Mouse (Mus musculus) kidney, embryonic 15.5 days (tissue): ENCODE measurements around the gene Wasf3. TPM values are rescaled to one million over a fixed set of nuclear protein-coding genes. Genes with fewer than 3 reads are reported as not detected.

Experiments
- ATAC-seq: fragments of 200-750 bp; cut with Nextera tagmentation; replicated peaks from 2 replicates; pipeline ENCODE4 v1.8.0; 2017; ENCODE audit warnings: moderate TSS enrichment; ENCODE audit not compliant: low FRiP score
- H3K27ac ChIP-seq: fragments of 300-500 bp; sonication (generic); 2 replicates; pipeline ENCODE4 v1.5.1; 2015; ENCODE audit warnings: mild to moderate bottlenecking, inconsistent platforms
- H3K27me3 ChIP-seq: fragments of 300-500 bp; sonication (generic); 2 replicates; pipeline ENCODE4 v1.6.1; 2015; ENCODE audit warnings: inconsistent platforms
- H3K36me3 ChIP-seq: fragments of 300-500 bp; sonication (generic); 2 replicates; pipeline ENCODE4 v1.6.1; 2015; ENCODE audit warnings: inconsistent platforms
- H3K4me1 ChIP-seq: fragments of 300-500 bp; sonication (generic); 2 replicates; pipeline ENCODE4 v1.6.1; 2015; ENCODE audit warnings: inconsistent platforms
- H3K4me2 ChIP-seq: fragments of 300-500 bp; sonication (generic); 2 replicates; pipeline ENCODE4 v1.6.1; 2015; ENCODE audit warnings: moderate library complexity, mild to moderate bottlenecking, inconsistent platforms
- H3K4me3 ChIP-seq: fragments of 300-500 bp; sonication (generic); replicated peaks from 2 replicates; pipeline ENCODE4 v1.5.1; 2015; ENCODE audit warnings: mild to moderate bottlenecking, inconsistent platforms
- H3K9ac ChIP-seq: fragments of 300-500 bp; sonication (generic); 2 replicates; pipeline ENCODE4 v1.6.1; 2015; ENCODE audit warnings: mild to moderate bottlenecking, inconsistent platforms
- H3K9me3 ChIP-seq: fragments of 300-500 bp; sonication (generic); replicated peaks from 2 replicates; pipeline ENCODE4 v1.6.1; 2016; ENCODE audit warnings: inconsistent platforms
- WGBS: fragments of 180-500 bp; shearing (Covaris S2); methylation state at CpG from one replicate; pipeline ENCODE4 v1.1.7; 2015; ENCODE audit warnings: mixed read lengths; 5-methylcytosine and 5-hydroxymethylcytosine counted together
- polyA plus RNA-seq: library from polyadenylated mRNA; unstranded; fragments of >200 nt; fragmentation: Nextera tagmentation; extraction: Ambion mirVana; gene quantifications from 2 replicates; pipeline ENCODE4 v1.2.1, GENCODE M21; 2015

The Wasf3 gene
- polyA plus RNA-seq, 1 experiment from 2014 or later, result 3.3 TPM

- no peaks in the 10 kb centered on the region for H3K36me3 ChIP-seq
- no peak overlapping the region for H3K4me3 ChIP-seq
- 74% methylated on average over 8 of the region's 8 CpGs for WGBS
- no peak overlapping the region for H3K9ac ChIP-seq
- H3K27ac ChIP-seq, result no peak overlapping the region
- H3K9me3 ChIP-seq, result no peaks in the 10 kb centered on the region
- no peaks in the 10 kb centered on the region for H3K4me1 ChIP-seq
- no peaks in the 10 kb centered on the region for H3K27me3 ChIP-seq
- no peak for ATAC-seq
- H3K4me2 ChIP-seq, result no peak overlapping the region
Observed at GRCm38 (mm10) chr5:146424711-146425326, 40.0 kb downstream of the Wasf3 start.

DNA sequence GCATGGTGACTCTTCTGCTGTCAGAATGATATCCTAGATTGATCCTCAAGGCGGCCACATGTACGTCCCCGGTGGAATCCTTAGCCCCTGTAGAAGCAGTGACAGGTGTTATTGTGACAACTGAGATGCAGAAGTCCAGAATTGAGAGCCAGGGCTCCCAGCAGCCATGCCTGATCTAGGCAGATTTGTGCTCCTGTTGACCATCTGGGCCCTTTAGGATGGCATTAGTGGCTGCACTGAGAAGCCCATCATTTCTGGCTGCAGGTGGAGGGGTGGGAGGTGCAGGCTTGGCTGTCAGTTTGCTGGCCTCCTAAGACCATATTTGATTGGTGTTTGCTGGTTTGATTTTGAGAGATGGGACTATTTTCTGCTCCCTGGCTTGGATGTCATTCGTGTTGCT lies 40.9 kb downstream of the Wasf3 start:
- H3K4me3 ChIP-seq, result no peak overlapping the region
- H3K27me3 ChIP-seq, result no peaks in the 10 kb centered on the region
- H3K4me2 ChIP-seq, result no peak overlapping the region
- H3K36me3 ChIP-seq, result no peaks in the 10 kb centered on the region
- no peak for ATAC-seq
- H3K4me1 ChIP-seq, result no peaks in the 10 kb centered on the region
- 92% methylated on average over 4 of the region's 4 CpGs for WGBS
- H3K27ac ChIP-seq, result no peak overlapping the region
- H3K9me3 ChIP-seq, result no peaks in the 10 kb centered on the region
- no peak overlapping the region for H3K9ac ChIP-seq

GRCm38 (mm10) chr5:146428109-146428508 lies 43.3 kb downstream of the Wasf3 start:
- no peak for ATAC-seq
- Histone ChIP-seq H3K4me2 (no peak overlapping the region), H3K4me1 (no peaks in the 10 kb centered on the region), H3K27ac (no peak overlapping the region), H3K4me3 (no peak overlapping the region), H3K36me3 (no peaks in the 10 kb centered on the region), H3K27me3 (no peaks in the 10 kb centered on the region), H3K9ac (no peak overlapping the region), H3K9me3 (no peaks in the 10 kb centered on the region)
- WGBS, result 71% methylated on average over 4 of the region's 4 CpGs

- no peaks in the 10 kb centered on the region for H3K36me3 ChIP-seq
- WGBS, result 77% methylated on average over 3 of the region's 3 CpGs
- no peak overlapping the region for H3K4me2 ChIP-seq
- H3K9ac ChIP-seq, result no peak overlapping the region
- H3K27me3 ChIP-seq, result no peaks in the 10 kb centered on the region
- H3K9me3 ChIP-seq, result no peaks in the 10 kb centered on the region
- no peak for ATAC-seq
- no peaks in the 10 kb centered on the region for H3K4me1 ChIP-seq
- no peak overlapping the region for H3K27ac ChIP-seq
- no peak overlapping the region for H3K4me3 ChIP-seq
Observed at GRCm38 (mm10) chr5:146431821-146432220, 47.0 kb downstream of the Wasf3 start.

DNA sequence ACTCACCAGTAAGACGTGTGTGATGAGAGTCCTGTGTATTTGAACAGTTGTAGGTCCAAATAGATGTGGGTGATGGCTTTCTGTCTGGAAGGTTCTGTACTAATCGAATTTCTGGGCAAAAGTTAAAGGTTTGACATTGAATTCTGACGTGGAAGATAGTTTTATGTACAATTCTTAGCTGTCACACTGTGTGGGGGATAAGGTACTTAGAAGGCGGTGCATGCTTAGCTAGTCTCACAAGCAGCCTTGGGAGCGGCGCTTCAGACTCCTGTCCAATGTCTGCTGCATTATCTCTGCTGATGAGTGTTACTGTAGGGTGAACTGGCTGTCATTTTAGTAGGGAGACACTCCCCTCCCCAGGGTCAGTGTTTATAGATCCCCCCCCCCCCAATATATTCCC lies 47.7 kb downstream of the Wasf3 start:
- no peak for ATAC-seq
- Histone ChIP-seq H3K27ac (no peak overlapping the region), H3K9ac (no peak overlapping the region), H3K4me3 (no peak overlapping the region), H3K4me2 (no peak overlapping the region), H3K36me3 (no peaks in the 10 kb centered on the region), H3K4me1 (no peaks in the 10 kb centered on the region), H3K9me3 (no peaks in the 10 kb centered on the region), H3K27me3 (no peaks in the 10 kb centered on the region)
- WGBS, result 88% methylated on average over 6 of the region's 6 CpGs

- Histone ChIP-seq H3K27ac (no peak overlapping the region), H3K36me3 (peaks cover 7% of the 10 kb centered on the region; the same call in 1 of the 2 replicates), H3K4me1 (no peaks in the 10 kb centered on the region), H3K4me3 (no peak overlapping the region), H3K9me3 (0 out of 2 replicates have a peak, but pooled peaks cover 2% of the 10 kb centered on the region), H3K27me3 (no peaks in the 10 kb centered on the region), H3K9ac (no peak overlapping the region), H3K4me2 (no peak overlapping the region)
- no peak for ATAC-seq
- WGBS, result 88% methylated on average over 16 of the region's 16 CpGs
Observed at GRCm38 (mm10) chr5:146435316-146435715, 50.5 kb downstream of the Wasf3 start.

DNA sequence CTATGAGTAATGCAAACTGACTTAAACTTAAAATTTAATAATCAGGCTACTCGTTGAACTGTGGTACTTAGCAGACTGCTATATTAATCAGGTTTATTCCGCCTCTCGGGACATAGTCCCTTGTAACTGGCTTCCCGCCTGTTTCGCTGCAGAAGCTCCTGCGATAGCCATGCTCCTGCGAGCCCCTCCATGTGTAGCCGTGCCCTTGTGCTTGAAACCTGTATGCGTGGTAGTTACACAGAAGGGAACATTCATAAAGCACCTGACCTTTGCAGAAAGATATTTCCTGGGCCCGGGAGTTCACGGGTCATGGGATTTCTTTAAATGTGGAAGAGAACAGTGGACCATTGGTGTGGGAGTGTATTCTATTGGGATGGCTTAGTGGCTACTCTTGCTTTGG lies 52.0 kb downstream of the Wasf3 start:
- Histone ChIP-seq H3K4me2 (no peak overlapping the region), H3K36me3 (peaks cover 10% of the 10 kb centered on the region; the same call in 1 of the 2 replicates), H3K9ac (no peak overlapping the region), H3K4me3 (no peak overlapping the region), H3K9me3 (0 out of 2 replicates have a peak, but pooled peaks cover 3% of the 10 kb centered on the region), H3K27ac (no peak overlapping the region), H3K4me1 (no peaks in the 10 kb centered on the region), H3K27me3 (no peaks in the 10 kb centered on the region)
- no peak for ATAC-seq
- WGBS, result 94% methylated on average over 11 of the region's 11 CpGs

DNA sequence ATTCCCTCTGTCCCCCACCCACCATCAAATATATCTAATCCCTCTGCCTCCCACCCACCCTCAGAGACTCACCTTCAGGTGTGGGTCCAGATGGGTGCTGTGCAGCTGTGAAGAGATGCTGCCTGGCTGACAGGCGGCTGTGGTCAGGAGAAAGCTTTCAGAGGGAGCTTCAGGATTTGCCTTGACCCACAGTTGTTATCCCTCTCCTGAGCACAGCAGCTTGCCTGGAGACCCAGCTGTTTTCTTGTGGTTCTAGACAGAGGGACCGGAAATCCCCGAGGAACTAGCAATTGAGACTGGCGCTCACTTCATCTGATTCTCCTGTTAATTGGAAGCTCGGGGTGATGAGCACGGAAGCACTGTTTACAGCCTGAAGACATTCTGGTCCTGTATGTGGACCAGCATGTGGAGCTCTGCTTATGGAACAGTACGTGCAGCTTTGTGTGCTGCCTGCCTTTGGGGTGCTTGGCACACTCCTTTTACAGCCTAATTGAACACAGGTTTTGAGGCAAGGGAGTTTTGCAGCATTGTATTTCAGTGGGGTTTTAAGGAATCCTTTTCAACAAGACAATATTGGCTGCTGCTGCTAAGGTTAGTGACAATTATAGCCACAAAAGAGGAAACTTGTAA lies 54.5 kb downstream of the Wasf3 start:
- Histone ChIP-seq H3K27ac (no peak overlapping the region), H3K27me3 (no peaks in the 10 kb centered on the region), H3K36me3 (peaks cover 10% of the 10 kb centered on the region; the same call in 1 of the 2 replicates), H3K4me2 (no peak overlapping the region), H3K4me1 (no peaks in the 10 kb centered on the region), H3K4me3 (no peak overlapping the region), H3K9ac (no peak overlapping the region), H3K9me3 (0 out of 2 replicates have a peak, but pooled peaks cover 3% of the 10 kb centered on the region)
- ATAC-seq, result no peak
- WGBS, result 95% methylated on average over 7 of the region's 7 CpGs

DNA sequence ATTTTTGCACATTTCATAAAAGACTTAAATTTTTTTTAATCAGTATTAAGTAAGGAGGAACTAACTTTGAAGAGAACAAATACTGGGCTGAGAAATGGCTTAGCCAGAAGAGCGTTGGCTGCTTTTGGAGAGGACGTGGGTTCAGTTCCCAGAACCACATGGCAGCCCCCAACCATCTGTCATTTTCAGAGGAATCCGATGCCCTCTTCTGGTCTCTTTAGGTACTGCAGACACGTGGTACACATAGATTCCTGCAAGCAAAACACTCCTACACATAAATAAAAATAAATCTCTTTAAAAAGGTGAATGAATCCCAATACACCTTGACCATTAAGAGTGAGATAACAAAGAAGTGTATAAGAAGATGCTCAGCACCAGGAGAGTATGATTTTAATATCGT lies 55.5 kb downstream of the Wasf3 start:
- ATAC-seq, result no peak
- Histone ChIP-seq H3K9me3 (0 out of 2 replicates have a peak, but pooled peaks cover 3% of the 10 kb centered on the region), H3K27ac (no peak overlapping the region), H3K9ac (no peak overlapping the region), H3K4me3 (no peak overlapping the region), H3K4me2 (no peak overlapping the region), H3K36me3 (peaks cover 10% of the 10 kb centered on the region; the same call in 1 of the 2 replicates), H3K27me3 (no peaks in the 10 kb centered on the region), H3K4me1 (no peaks in the 10 kb centered on the region)
- WGBS, result 94% methylated on average over 5 of the region's 5 CpGs

- no peak overlapping the region for H3K4me2 ChIP-seq
- peaks cover 10% of the 10 kb centered on the region; the same call in 1 of the 2 replicates for H3K36me3 ChIP-seq
- ATAC-seq, result no peak
- 68% methylated on average over 2 of the region's 2 CpGs for WGBS
- no peak overlapping the region for H3K4me3 ChIP-seq
- no peak overlapping the region for H3K27ac ChIP-seq
- 0 out of 2 replicates have a peak, but pooled peaks cover 3% of the 10 kb centered on the region for H3K9me3 ChIP-seq
- no peaks in the 10 kb centered on the region for H3K4me1 ChIP-seq
- H3K9ac ChIP-seq, result no peak overlapping the region
- H3K27me3 ChIP-seq, result no peaks in the 10 kb centered on the region
Observed at GRCm38 (mm10) chr5:146442767-146443166, 58.0 kb downstream of the Wasf3 start.

- Histone ChIP-seq H3K4me3 (no peak overlapping the region), H3K27ac (no peak overlapping the region), H3K4me1 (peaks cover under 1% of the 10 kb centered on the region; the same call in 1 of the 2 replicates), H3K36me3 (no peaks in the 10 kb centered on the region; the same call in 1 of the 2 replicates), H3K9ac (no peak overlapping the region), H3K27me3 (no peaks in the 10 kb centered on the region), H3K9me3 (no peaks in the 10 kb centered on the region), H3K4me2 (no peak overlapping the region)
- ATAC-seq, result peak; percentile 70; the same call in 1 of the 2 replicates
- WGBS, result 78% methylated on average over 2 of the region's 2 CpGs
Observed at GRCm38 (mm10) chr5:146446633-146447032, 61.8 kb downstream of the Wasf3 start.

- peak; percentile 77; the same call in 1 of the 2 replicates for ATAC-seq
- 37% methylated on average over 11 of the region's 11 CpGs for WGBS
- no peak overlapping the region for H3K4me3 ChIP-seq
- H3K4me1 ChIP-seq, result peaks cover 3% of the 10 kb centered on the region; the same call in 1 of the 2 replicates
- no peaks in the 10 kb centered on the region for H3K27me3 ChIP-seq
- H3K4me2 ChIP-seq, result no peak overlapping the region
- no peaks in the 10 kb centered on the region for H3K9me3 ChIP-seq
- no peak overlapping the region for H3K9ac ChIP-seq
- no peaks in the 10 kb centered on the region for H3K36me3 ChIP-seq
- 0 out of 2 replicates have a peak overlapping the region, but pooled peaks have one; percentile 7 for H3K27ac ChIP-seq
Observed at GRCm38 (mm10) chr5:146451592-146452254, 66.9 kb downstream of the Wasf3 start.
